Mouse (Mus musculus): ENCODE results near the gene Phactr3.

The Phactr3 gene

GRCm38 (mm10) chr2:178204455-178204854 is 85.7 kb downstream of the Phactr3 start:
- TF ChIP-seq GATA4 (IDR thresholded peaks at IDR 0.05; ENCODE audit: insufficient replicate concordance, low read length), result no peak

DNA sequence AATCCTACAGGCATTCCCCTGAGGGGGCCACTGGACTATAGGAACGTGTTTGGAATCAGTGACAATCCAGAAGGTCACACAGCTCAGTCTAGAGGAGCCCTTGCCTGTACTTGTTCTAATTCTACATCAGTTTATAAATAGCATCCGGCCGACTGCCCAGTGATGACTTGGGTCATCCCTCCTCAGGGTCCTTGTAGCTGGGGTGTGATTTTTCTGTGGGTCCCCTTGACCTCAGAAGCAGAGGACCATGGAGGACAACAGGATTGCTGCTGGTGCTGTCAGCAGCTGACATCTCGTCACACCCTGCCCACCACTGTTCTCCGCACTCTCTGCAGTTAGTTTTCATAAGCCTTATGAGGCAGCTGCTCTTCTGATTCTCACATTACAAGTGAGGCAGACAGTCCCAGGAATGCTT is 89.4 kb downstream of the Phactr3 start:
- no peak for TF ChIP-seq GATA4 (IDR thresholded peaks at IDR 0.05; ENCODE audit: insufficient replicate concordance, low read length)

- no peak for TF ChIP-seq GATA4 (IDR thresholded peaks at IDR 0.05; ENCODE audit: insufficient replicate concordance, low read length)
Observed at GRCm38 (mm10) chr2:178213826-178214225, 95.1 kb downstream of the Phactr3 start.

DNA sequence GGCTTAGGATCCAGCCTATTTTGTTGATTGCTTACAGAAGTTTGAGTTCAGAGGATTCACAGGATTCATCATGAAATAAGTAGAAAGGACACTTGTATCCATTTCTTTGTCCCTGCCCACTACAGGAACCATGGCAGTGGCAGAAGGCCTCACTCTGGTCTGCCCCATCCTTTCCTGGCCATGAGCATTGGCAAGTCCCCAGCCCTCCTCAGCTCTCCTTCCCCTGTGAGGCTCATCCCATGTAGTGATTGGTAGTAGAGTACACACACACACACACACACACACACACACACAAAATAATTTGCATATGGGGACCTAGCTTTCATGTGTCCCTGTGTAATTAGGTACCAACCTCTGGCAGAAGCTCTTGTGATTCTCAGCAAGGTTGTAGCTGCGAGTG is 95.8 kb downstream of the Phactr3 start:
- TF ChIP-seq GATA4 (IDR thresholded peaks at IDR 0.05; ENCODE audit: insufficient replicate concordance, low read length), result no peak

GRCm38 (mm10) chr2:178218461-178218860 is 99.7 kb downstream of the Phactr3 start:
- no peak for TF ChIP-seq GATA4 (IDR thresholded peaks at IDR 0.05; ENCODE audit: insufficient replicate concordance, low read length)

GRCm38 (mm10) chr2:178219454-178220147 is 100.8 kb downstream of the Phactr3 start:
- TF ChIP-seq GATA4 (IDR thresholded peaks at IDR 0.05; ENCODE audit: insufficient replicate concordance, low read length), result no peak

- TF ChIP-seq GATA4 (IDR thresholded peaks at IDR 0.05; ENCODE audit: insufficient replicate concordance, low read length), result no peak
Observed at GRCm38 (mm10) chr2:178220148-178220717, 101.5 kb downstream of the Phactr3 start.

- no peak for TF ChIP-seq GATA4 (IDR thresholded peaks at IDR 0.05; ENCODE audit: insufficient replicate concordance, low read length)
Observed at GRCm38 (mm10) chr2:178221003-178221402, 102.2 kb downstream of the Phactr3 start.

DNA sequence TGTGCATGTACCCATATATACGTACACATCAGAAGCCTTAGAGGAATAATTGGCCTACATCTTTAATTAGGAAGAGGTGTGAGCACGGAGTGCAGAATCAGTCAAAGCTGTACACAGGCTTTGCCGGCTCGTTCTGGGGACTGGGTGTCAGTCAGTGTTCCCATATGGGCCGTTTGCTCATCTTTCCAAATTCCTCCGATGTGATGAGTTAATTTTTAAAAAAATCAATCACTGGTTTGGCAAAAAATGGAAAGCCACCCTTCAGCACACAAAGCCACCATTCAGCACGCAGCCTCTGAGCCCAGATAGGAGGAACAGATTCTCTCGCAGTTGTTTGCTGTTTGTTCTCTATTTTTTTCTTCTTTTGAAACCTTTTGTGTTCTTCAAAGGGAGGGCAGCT is 110.5 kb downstream of the Phactr3 start:
- no peak for TF ChIP-seq GATA4 (IDR thresholded peaks at IDR 0.05; ENCODE audit: insufficient replicate concordance, low read length)

GRCm38 (mm10) chr2:178233487-178233886 is 114.7 kb downstream of the Phactr3 start:
- no peak for TF ChIP-seq GATA4 (IDR thresholded peaks at IDR 0.05; ENCODE audit: insufficient replicate concordance, low read length)

GRCm38 (mm10) chr2:178237056-178237455 is 118.3 kb downstream of the Phactr3 start:
- TF ChIP-seq GATA4 (IDR thresholded peaks at IDR 0.05; ENCODE audit: insufficient replicate concordance, low read length), result no peak

- no peak for TF ChIP-seq GATA4 (IDR thresholded peaks at IDR 0.05; ENCODE audit: insufficient replicate concordance, low read length)
Observed at GRCm38 (mm10) chr2:178238503-178238902, 119.7 kb downstream of the Phactr3 start.

DNA sequence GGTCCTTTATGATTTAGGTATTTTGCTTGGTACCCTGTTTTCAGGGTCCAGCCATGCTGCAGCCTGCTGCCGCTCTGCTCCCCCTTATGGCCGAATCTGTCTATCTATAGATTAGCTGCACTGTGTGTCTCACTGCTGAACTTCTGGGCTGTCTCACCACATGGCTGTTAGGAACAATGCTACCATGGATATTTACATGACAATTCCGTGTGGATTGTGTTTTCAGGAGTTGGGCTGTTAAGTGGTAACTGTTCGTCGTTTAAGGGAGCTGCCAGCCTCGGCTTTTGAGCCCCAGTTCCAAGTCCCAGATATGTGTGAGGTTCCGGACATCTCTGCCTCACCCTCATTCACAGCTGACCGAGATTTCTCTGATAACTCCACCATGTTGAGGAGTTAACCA is 122.1 kb downstream of the Phactr3 start:
- TF ChIP-seq GATA4 (IDR thresholded peaks at IDR 0.05; ENCODE audit: insufficient replicate concordance, low read length), result no peak

- TF ChIP-seq GATA4 (IDR thresholded peaks at IDR 0.05; ENCODE audit: insufficient replicate concordance, low read length), result no peak
Observed at GRCm38 (mm10) chr2:178241374-178241773, 122.6 kb downstream of the Phactr3 start.

DNA sequence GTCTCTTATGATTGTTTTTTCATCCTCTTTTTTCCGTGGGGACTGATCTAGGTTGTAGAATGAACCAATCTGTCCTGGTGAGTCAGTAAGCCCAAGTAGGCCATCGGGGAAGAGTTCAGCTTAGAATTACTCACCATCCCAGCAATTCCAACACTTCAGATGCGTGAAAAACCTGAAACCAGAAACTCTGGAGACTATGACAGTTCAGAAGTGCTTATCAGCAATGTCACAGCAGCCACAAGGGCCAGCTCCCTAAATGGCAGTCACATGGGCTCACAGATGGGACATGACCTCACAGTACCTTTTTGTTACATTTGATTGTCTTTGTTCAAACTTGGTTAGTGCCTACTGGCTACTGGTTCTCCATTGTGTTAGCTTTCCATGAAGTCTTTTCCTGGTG is 124.2 kb downstream of the Phactr3 start:
- no peak for TF ChIP-seq GATA4 (IDR thresholded peaks at IDR 0.05; ENCODE audit: insufficient replicate concordance, low read length)

DNA sequence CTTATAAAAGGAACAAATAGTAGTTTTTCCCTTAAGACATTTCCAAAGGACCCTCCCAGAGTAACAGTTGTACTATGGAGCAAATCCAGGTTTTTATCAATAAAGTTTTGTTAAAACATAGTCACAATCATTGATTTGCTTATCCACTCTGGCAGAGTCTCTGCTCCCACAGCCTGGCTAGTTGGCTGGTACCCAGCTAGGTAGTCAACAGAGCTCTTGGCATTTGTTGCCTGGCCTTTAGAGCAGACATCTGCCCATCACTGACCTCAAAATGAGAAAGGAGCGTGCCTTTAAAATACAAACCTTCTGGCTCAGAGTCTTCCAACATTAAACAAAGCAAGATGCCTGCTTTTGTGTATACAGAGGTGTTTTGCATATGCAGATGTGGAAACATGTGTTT is 126.1 kb downstream of the Phactr3 start:
- TF ChIP-seq GATA4 (IDR thresholded peaks at IDR 0.05; ENCODE audit: insufficient replicate concordance, low read length), result no peak

DNA sequence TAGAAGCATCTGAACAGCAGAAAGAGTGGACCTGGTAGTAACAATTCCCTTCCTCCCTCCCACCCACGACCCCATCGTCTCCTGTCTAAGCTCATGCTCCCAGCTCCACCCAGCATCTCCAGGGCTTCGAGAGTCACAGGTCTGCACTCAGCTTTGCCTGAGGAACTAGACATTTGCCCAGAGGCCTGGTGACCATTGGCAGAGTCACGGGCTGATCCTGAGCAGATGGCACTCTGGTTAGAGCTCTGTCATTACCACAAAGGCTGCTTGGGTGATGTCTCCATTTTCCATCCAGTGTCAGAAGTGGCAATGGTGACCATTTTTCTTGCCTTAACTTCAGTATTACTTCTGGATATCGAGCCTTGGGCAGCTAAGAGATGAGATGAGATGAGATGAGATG is 127.1 kb downstream of the Phactr3 start:
- TF ChIP-seq GATA4 (IDR thresholded peaks at IDR 0.05; ENCODE audit: insufficient replicate concordance, low read length), result no peak
